Mouse (Mus musculus): Measurements from ENCODE around the gene Mettl1.
A peak's percentile ranks its signal among the peaks of the same experiment; 100 is the strongest.

Mettl1 gene

DNA sequence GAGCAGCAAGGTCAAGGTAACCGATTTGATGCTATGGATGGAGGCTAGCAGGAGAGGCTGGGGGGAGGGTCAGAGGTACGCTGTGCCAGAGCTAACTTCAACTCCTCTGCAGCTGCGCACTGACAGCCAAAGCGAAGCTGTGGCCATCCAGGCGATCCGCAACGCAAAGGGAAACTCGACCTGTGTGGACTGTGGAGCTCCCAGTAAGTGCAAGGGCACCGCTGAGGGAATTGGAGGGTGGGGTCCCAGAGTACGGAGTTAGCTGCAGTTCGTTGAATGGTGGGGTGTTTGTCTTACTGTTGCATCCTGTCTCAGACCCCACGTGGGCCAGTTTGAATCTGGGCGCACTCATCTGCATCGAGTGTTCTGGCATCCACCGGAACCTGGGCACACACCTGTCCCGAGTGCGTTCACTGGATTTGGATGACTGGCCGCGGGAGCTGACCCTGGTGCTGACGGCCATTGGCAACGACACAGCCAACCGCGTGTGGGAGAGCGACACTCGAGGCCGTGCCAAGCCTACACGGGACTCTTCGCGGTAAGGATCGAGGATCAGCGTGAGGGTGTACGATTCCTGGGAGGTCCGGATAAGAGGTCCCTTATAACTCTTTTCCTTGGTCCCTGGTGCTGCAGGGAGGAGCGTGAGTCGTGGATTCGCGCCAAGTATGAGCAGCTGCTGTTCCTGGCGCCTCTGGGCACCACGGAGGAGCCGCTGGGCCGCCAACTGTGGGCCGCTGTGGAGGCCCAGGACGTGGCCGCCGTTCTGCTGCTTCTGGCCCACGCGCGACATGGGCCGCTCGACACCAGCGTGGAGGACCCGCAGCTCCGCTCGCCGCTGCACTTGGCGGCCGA lies 49.6 kb downstream of the Mettl1 start:
- peak; percentile 70 for DNase-seq

DNA sequence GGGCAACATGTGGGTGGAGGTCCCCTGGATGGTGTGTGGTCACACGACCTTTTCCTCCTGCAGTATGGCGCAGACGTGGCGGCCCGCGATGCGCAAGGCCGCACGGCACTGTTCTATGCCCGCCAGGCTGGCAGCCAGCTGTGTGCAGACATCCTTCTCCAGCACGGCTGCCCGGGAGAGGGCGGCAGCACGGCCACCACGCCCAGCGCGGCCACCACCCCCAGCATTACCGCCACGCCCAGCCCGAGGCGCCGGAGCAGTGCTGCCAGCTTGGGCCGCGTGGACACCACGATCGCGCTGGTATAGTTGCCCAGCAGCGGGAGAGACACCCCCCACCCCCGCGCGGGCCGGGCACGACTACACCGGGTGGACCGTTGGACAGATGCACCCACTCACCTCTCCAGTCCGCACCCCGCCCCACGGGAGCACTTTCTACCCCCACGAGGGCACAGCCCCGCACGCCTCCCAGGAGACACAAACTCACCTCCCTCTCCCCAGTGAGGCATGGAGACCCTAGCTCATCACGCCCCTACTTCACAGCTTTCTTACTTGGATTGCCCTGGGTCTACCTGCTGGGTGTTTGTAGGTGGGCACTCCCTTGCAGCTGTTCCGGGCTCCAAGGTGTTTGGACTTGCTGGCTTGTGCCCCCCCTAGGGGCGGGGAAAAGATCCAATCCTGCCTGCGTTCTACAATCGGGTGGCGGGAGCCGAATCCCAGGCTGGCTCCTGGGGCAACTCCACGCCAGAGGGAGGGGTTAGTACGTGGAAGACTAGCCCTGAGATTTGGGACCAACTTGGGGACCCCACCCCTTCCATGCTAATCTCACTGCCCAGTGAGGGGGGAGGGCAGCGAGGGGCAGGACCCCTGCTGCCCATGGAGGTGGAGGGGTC lies 50.5 kb downstream of the Mettl1 start:
- peak; percentile 43 for DNase-seq

DNA sequence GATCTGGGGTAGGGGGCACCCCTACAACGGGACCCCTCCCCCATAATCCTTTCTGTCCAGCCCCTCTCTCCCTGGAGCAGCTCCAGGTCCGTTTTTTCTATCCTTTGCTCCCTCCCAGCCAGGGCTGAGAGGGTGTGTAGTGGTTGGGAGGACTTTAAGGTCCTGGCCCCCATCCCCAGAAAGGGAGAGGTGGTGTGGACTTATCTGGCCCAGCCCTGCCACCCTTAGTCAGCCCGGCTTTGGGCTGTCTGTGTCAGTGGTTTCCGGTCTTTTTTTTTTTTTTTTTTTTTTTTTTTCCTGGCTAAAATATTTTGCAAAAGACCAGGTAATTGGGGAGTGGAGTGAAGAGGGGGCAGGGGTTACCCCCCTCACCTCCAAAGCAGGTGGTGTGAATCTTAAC lies 51.5 kb downstream of the Mettl1 start:
- DNase-seq, result no peak

DNA sequence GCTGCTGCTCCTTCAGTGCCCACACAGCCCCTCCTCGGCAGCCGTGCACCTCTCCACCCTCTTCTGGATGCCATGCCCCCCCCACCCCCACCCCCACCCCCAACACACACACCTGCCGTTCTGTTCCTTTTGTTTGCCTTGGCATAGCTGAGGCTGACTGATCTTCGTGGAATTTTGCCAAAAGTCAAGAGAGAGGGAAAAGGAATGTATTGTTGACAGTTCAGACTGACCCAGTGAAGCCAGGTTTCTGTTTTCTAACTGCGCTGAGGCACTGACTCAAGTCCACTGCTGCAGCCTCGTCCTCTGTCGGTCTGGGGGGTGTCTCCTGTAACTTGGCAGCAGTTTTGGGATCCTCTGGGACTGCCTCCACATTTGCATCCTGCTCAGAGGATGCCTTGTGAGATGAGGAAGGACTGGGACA lies 53.2 kb downstream of the Mettl1 start:
- peak; percentile 86 for DNase-seq
